Mouse (Mus musculus) myocyte (in vitro differentiated cells): ENCODE data around the gene Cd69.

Experiments used
- E2F4 ChIP-seq: IDR thresholded peaks from one replicate; pipeline ENCODE4 v1.6.1; 2011; ENCODE audit warnings: mild to moderate bottlenecking, control low read depth, moderate library complexity; ENCODE audit not compliant: insufficient read depth
- MAX ChIP-seq: IDR thresholded peaks from one replicate; pipeline ENCODE4 v1.6.1; 2011; ENCODE audit warnings: low read depth, mild to moderate bottlenecking, control low read depth
- MYOG ChIP-seq, 3 experiments: IDR thresholded peaks; one replicate each; pipeline ENCODE4 v1.6.1; 2011; ENCODE audit warnings: control low read depth in 2 of 3, low read depth in 2 of 3, mild to moderate bottlenecking in 2 of 3; ENCODE audit not compliant: insufficient read length in 2 of 3, control insufficient read depth in 1 of 3, insufficient read depth in 1 of 3
- POLR2A ChIP-seq: IDR thresholded peaks from one replicate; pipeline ENCODE4 v1.6.1; 2011; ENCODE audit warnings: low read depth, mild to moderate bottlenecking, control low read depth, moderate library complexity; ENCODE audit not compliant: insufficient read length
- POLR2AphosphoS2 ChIP-seq: IDR thresholded peaks from one replicate; pipeline ENCODE4 v1.6.1; 2011; ENCODE audit warnings: low read depth, control low read depth; ENCODE audit not compliant: insufficient read length
- TCF12 ChIP-seq: IDR thresholded peaks from one replicate; pipeline ENCODE4 v1.6.1; 2011; ENCODE audit warnings: mild to moderate bottlenecking, control low read depth; ENCODE audit not compliant: poor library complexity, insufficient read depth, severe bottlenecking
- TCF3 ChIP-seq: IDR thresholded peaks from one replicate; pipeline ENCODE4 v1.6.1; 2011; ENCODE audit warnings: low read depth, control low read depth; ENCODE audit not compliant: insufficient read length
- USF1 ChIP-seq: IDR thresholded peaks from one replicate; pipeline ENCODE4 v1.6.1; 2011; ENCODE audit warnings: low read depth, mild to moderate bottlenecking, control low read depth, moderate library complexity

DNA sequence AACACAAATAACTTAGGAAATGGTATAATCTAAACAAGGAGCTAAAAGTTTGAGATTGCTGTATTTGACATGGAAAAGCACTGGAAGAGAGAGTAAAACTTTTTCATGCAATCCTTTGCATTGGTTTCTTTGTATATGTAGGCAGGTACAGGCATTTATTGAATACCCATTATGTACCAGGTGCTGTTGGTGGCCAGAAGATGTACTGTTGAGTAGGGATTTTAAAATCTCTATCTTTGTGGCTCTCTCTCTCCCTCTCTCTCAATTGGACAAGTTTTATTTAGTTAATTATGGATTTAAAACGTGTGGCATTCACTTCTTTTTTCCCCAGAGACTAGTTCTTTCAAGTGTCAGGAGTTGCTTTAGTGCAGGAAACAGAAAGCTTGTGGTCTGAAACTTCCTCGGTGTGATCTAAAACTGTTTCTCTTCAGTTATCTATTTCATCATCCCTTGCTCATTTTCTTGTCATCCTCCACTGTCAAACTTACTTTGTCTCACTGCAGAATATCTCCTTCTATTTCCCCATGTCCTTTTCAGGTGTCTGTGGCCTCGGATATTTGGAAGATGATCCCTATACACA, 478 bp upstream of the Cd69 start:
- TF ChIP-seq MAX = no peak
- TF ChIP-seq POLR2A = no peak
- TF ChIP-seq E2F4 = no peak
- no peak for TF ChIP-seq POLR2AphosphoS2
- no peak for TF ChIP-seq USF1
- no peak for TF ChIP-seq MYOG (IDR thresholded peaks at IDR 0.05; ENCODE audit: control insufficient read depth in 1 of 3, insufficient read depth in 1 of 3, insufficient read length in 2 of 3, low read depth in 2 of 3)
- no peak for TF ChIP-seq TCF3
- no peak for TF ChIP-seq TCF12
